Mouse (Mus musculus) myocyte (in vitro differentiated cells): ENCODE data around the gene Hist1h2ab. TPM values are rescaled to one million over a fixed set of nuclear protein-coding genes. Genes with fewer than 3 reads are reported as not detected.
A peak's percentile ranks its signal among the peaks of the same experiment; 100 is the strongest.
"Not testable (repeated sequence)": the region's sequence is repeated elsewhere in the genome, so short reads cannot be mapped to it uniquely, and the experiment has no call there.

Source experiments
- H3K27me3 ChIP-seq: one replicate; pipeline ENCODE4 v1.6.1; 2011; ENCODE audit not compliant: control insufficient read depth, insufficient read depth, insufficient read length
- H3K36me3 ChIP-seq: one replicate; pipeline ENCODE4 v1.6.1; 2011; ENCODE audit not compliant: control insufficient read depth, insufficient read depth
- H3K4me2 ChIP-seq: one replicate; pipeline ENCODE4 v1.6.1; 2011; ENCODE audit warnings: low read depth, control low read depth
- H3K4me3 ChIP-seq: one replicate; pipeline ENCODE4 v1.5.1; 2011; ENCODE audit warnings: mild to moderate bottlenecking, control low read depth, moderate library complexity
- H3K79me2 ChIP-seq: one replicate; pipeline ENCODE4 v1.6.1; 2011; ENCODE audit not compliant: control insufficient read depth, insufficient read depth
- H3ac ChIP-seq: one replicate; pipeline ENCODE4 v1.6.1; 2011; ENCODE audit not compliant: control insufficient read depth, insufficient read length
- CEBPB ChIP-seq: IDR thresholded peaks from 2 replicates; pipeline ENCODE4 v1.6.1; 2011; ENCODE audit warnings: mild to moderate bottlenecking, moderate library complexity; ENCODE audit not compliant: poor library complexity, insufficient read depth, severe bottlenecking
- E2F4 ChIP-seq: IDR thresholded peaks from one replicate; pipeline ENCODE4 v1.6.1; 2011; ENCODE audit warnings: mild to moderate bottlenecking, control low read depth, moderate library complexity; ENCODE audit not compliant: insufficient read depth
- MAX ChIP-seq: IDR thresholded peaks from one replicate; pipeline ENCODE4 v1.6.1; 2011; ENCODE audit warnings: low read depth, mild to moderate bottlenecking, control low read depth
- MYOD1 ChIP-seq, 3 experiments: IDR thresholded peaks; one replicate each; pipeline ENCODE4 v1.6.1; 2011; ENCODE audit warnings: control low read depth in 2 of 3, low read depth in 2 of 3, mild to moderate bottlenecking in 2 of 3, moderate library complexity in 1 of 3; ENCODE audit not compliant: insufficient read length in 2 of 3, control insufficient read depth in 1 of 3
- MYOG ChIP-seq, 3 experiments: IDR thresholded peaks; one replicate each; pipeline ENCODE4 v1.6.1; 2011; ENCODE audit warnings: control low read depth in 2 of 3, low read depth in 2 of 3, mild to moderate bottlenecking in 2 of 3; ENCODE audit not compliant: insufficient read length in 2 of 3, control insufficient read depth in 1 of 3, insufficient read depth in 1 of 3
- POLR2A ChIP-seq: IDR thresholded peaks from one replicate; pipeline ENCODE4 v1.6.1; 2011; ENCODE audit warnings: low read depth, mild to moderate bottlenecking, control low read depth, moderate library complexity; ENCODE audit not compliant: insufficient read length
- POLR2AphosphoS2 ChIP-seq: IDR thresholded peaks from one replicate; pipeline ENCODE4 v1.6.1; 2011; ENCODE audit warnings: low read depth, control low read depth; ENCODE audit not compliant: insufficient read length
- REST ChIP-seq: IDR thresholded peaks from one replicate; pipeline ENCODE4 v1.6.1; 2011; ENCODE audit warnings: mild to moderate bottlenecking, control low read depth, moderate library complexity; ENCODE audit not compliant: insufficient read depth, insufficient read length
- SRF ChIP-seq: IDR thresholded peaks from one replicate; pipeline ENCODE4 v1.6.1; 2011; ENCODE audit warnings: low read depth; ENCODE audit not compliant: control insufficient read depth, insufficient read length
- TCF12 ChIP-seq: IDR thresholded peaks from one replicate; pipeline ENCODE4 v1.6.1; 2011; ENCODE audit warnings: mild to moderate bottlenecking, control low read depth; ENCODE audit not compliant: poor library complexity, insufficient read depth, severe bottlenecking
- TCF3 ChIP-seq: IDR thresholded peaks from one replicate; pipeline ENCODE4 v1.6.1; 2011; ENCODE audit warnings: low read depth, control low read depth; ENCODE audit not compliant: insufficient read length
- USF1 ChIP-seq: IDR thresholded peaks from one replicate; pipeline ENCODE4 v1.6.1; 2011; ENCODE audit warnings: low read depth, mild to moderate bottlenecking, control low read depth, moderate library complexity
- polyA plus RNA-seq: library from polyadenylated mRNA; unstranded; fragments of >200 nt; fragmentation: generic; extraction: Trizol; gene quantifications from one replicate; pipeline ENCODE4 v1.2.1, GENCODE M21; 2012; ENCODE audit warnings: missing spikeins

Hist1h2ab gene
- 2.1 TPM for polyA plus RNA-seq

GRCm38 (mm10) chr13:23750839-23751477, at the start of gene Hist1h2ab:
TSS of gene Hist1h2ab (plus strand) at chr13:23751126.
- Histone ChIP-seq H3K4me3 (peak within 1 kb of the TSS; percentile 15), H3K4me2 (peak within 1 kb of the TSS; percentile 76)
- not testable (repeated sequence) for H3K79me2 ChIP-seq

GRCm38 (mm10) chr13:23702220-23702619, 48.7 kb upstream of the Hist1h2ab start:
- H3K36me3 ChIP-seq = no peaks in the 10 kb centered on the region
- H3ac ChIP-seq = no peak overlapping the region
- no peaks in the 10 kb centered on the region for H3K79me2 ChIP-seq
- no peak overlapping the region for H3K4me3 ChIP-seq
- no peak overlapping the region for H3K4me2 ChIP-seq
- TF ChIP-seq REST (no peak), USF1 (no peak), POLR2A (no peak), MYOD1 (IDR thresholded peaks at IDR 0.05; ENCODE audit: control insufficient read depth in 1 of 3, insufficient read length in 2 of 3, low read depth in 2 of 3) (no peak), MYOG (IDR thresholded peaks at IDR 0.05; ENCODE audit: control insufficient read depth in 1 of 3, insufficient read depth in 1 of 3, insufficient read length in 2 of 3, low read depth in 2 of 3) (no peak), POLR2AphosphoS2 (no peak), MAX (no peak), SRF (no peak), CEBPB (no peak), TCF12 (no peak), TCF3 (no peak), E2F4 (no peak)
- no peaks in the 10 kb centered on the region for H3K27me3 ChIP-seq

More at GRCm38 (mm10) chr13:23750839-23751477, at the start of gene Hist1h2ab:
- H3ac ChIP-seq, H3K36me3 ChIP-seq, H3K27me3 ChIP-seq: not testable (repeated sequence)
- TF ChIP-seq POLR2AphosphoS2 (peak; percentile 95), POLR2A (peak; percentile 81)

GRCm38 (mm10) chr13:23702801-23703200, 48.1 kb upstream of the Hist1h2ab start:
- not testable (repeated sequence) for H3K79me2 ChIP-seq, H3K36me3 ChIP-seq, H3ac ChIP-seq, H3K4me3 ChIP-seq, H3K4me2 ChIP-seq, H3K27me3 ChIP-seq

- Histone ChIP-seq H3K79me2 (no peaks in the 10 kb centered on the region), H3K36me3 (no peaks in the 10 kb centered on the region), H3K27me3 (no peaks in the 10 kb centered on the region), H3K4me2 (no peak overlapping the region), H3ac (no peak overlapping the region), H3K4me3 (no peak overlapping the region)
- TF ChIP-seq E2F4 (no peak), TCF12 (no peak), MYOG (IDR thresholded peaks at IDR 0.05; ENCODE audit: control insufficient read depth in 1 of 3, insufficient read depth in 1 of 3, insufficient read length in 2 of 3, low read depth in 2 of 3) (no peak), MYOD1 (IDR thresholded peaks at IDR 0.05; ENCODE audit: control insufficient read depth in 1 of 3, insufficient read length in 2 of 3, low read depth in 2 of 3) (no peak), CEBPB (no peak), MAX (no peak), POLR2A (no peak), TCF3 (no peak), POLR2AphosphoS2 (no peak), USF1 (no peak), REST (no peak), SRF (no peak)
These were observed 45.1 kb upstream of the Hist1h2ab start for GRCm38 (mm10) chr13:23705751-23706356.

GRCm38 (mm10) chr13:23706771-23707170, 44.2 kb upstream of the Hist1h2ab start:
- no peaks in the 10 kb centered on the region for H3K27me3 ChIP-seq
- TF ChIP-seq POLR2A = no peak
- TF ChIP-seq SRF = no peak
- H3K79me2 ChIP-seq = no peaks in the 10 kb centered on the region
- no peaks in the 10 kb centered on the region for H3K36me3 ChIP-seq
- no peak overlapping the region for H3K4me2 ChIP-seq
- no peak overlapping the region for H3K4me3 ChIP-seq
- no peak overlapping the region for H3ac ChIP-seq
